In genomic region chr12:108393637-108394036, GRCm38 (mm10) we compare ENCODE assay signal across 8 mouse cellular contexts. TPM values are rescaled to one million over a fixed set of nuclear protein-coding genes. Genes with fewer than 3 reads are reported as not detected.
DNase-seq lines count a peak whose midpoint lies in the region; ATAC-seq and TF ChIP-seq lines count a peak whose summit lies in the region.

No protein-coding gene starts in this region.

- H3K9me3 ChIP-seq in intestine, postnatal 0 days (ENCODE audit: control insufficient read depth) = no peaks in the 10 kb centered on the region

- DNase-seq in right cerebral cortex, adult 18-20 months = peak; percentile 41
- no peak for DNase-seq in right cerebral cortex, postnatal 14 days
- DNase-seq in gastrocnemius, adult 8-10 months (ENCODE audit: low spot score in 2 of 2) = peak; percentile 84 to 89
- peak; percentile 94 for DNase-seq in lung, postnatal 10 days
- DNase-seq in urinary bladder, postnatal 4 days (ENCODE audit: low spot score in 2 of 2) = peak; percentile 84 to 89
- no peak for DNase-seq in right cerebral cortex, postnatal 36 days (ENCODE audit: low spot score in 2 of 2)

- no peak for ATAC-seq in intestine, postnatal 0 days
- no peak for ATAC-seq in activated CD4-positive, CD25-positive, alpha-beta regulatory T cell, adult 4 months

- no peak for TF ChIP-seq CTCF in intestine, postnatal 0 days (IDR thresholded peaks at IDR 0.05; ENCODE audit: low read depth)

- H3K4me1 ChIP-seq in intestine, postnatal 0 days (replicated peaks; ENCODE audit: control insufficient read depth, insufficient read depth, low read length) = 0 out of 2 replicates have a peak, but pooled peaks cover 3% of the 10 kb centered on the region

- 65% methylated on average over 4 of the region's 4 CpGs for WGBS in intestine, postnatal 0 days

- H3K4me3 ChIP-seq in intestine, postnatal 0 days (ENCODE audit: low read depth, low read length) = no peak overlapping the region

- no peaks in the 10 kb centered on the region for H3K36me3 ChIP-seq in intestine, postnatal 0 days (ENCODE audit: control insufficient read depth, insufficient read depth)

- no peaks in the 10 kb centered on the region for H3K27me3 ChIP-seq in intestine, postnatal 0 days (replicated peaks; ENCODE audit: control insufficient read depth, insufficient read depth, low read length)

- no peak overlapping the region for H3K9ac ChIP-seq in intestine, postnatal 0 days (ENCODE audit: low read depth, low read length)

- H3K4me2 ChIP-seq in intestine, postnatal 0 days (replicated peaks; ENCODE audit: low read depth) = no peak overlapping the region

- H3K27ac ChIP-seq in intestine, postnatal 0 days (ENCODE audit: low read depth, low read length) = peak overlapping the region; percentile 11; the same call in 1 of the 2 replicates

RNA-seq across cellular contexts. Expression of gene Eml1, which starts 22.9 kb away (rescaled TPM):
- total RNA-seq in gastrocnemius, adult 8-10 months (2022) = 100 to 1,000 TPM in 3 of 4 experiments, 10 to 100 TPM in 1; 92.6 to 123 (median 118) TPM
- 27.8 and 32.9 TPM in 2 replicates for polyA plus RNA-seq in intestine, postnatal 0 days (2015; fragmentation: Nextera tagmentation; extraction: Ambion mirVana)
- polyA plus RNA-seq in activated CD4-positive, CD25-positive, alpha-beta regulatory T cell, adult 4 months (2017; shearing (Covaris generic)) = under 1 TPM in 1 of 2 experiments, not detected in 1; 0.38 TPM

RNA-seq across cellular contexts. Expression of gene Cyp46a1, which starts 59.5 kb away (rescaled TPM):
- under 1 TPM; 0.13 to 0.44 (median 0.19) TPM for total RNA-seq in gastrocnemius, adult 8-10 months (2022)
- 0.85 and 0.86 TPM in 2 replicates for polyA plus RNA-seq in intestine, postnatal 0 days (2015; fragmentation: Nextera tagmentation; extraction: Ambion mirVana)
- polyA plus RNA-seq in activated CD4-positive, CD25-positive, alpha-beta regulatory T cell, adult 4 months (2017; shearing (Covaris generic)) = not detected

Comparison
In these comparisons a context has a peak if more than half of its experiments do, and no peak if none do; other contexts are left out.
1. DNase-seq: peak in right cerebral cortex, adult 18-20 months (single experiment), gastrocnemius, adult 8-10 months (2 of 2), lung, postnatal 10 days (single experiment) and urinary bladder, postnatal 4 days (2 of 2); none in right cerebral cortex, postnatal 14 days (single experiment) and right cerebral cortex, postnatal 36 days (0 of 2).
2. RNA of gene Eml1, which starts 22.9 kb away (polyA plus RNA-seq): 27.8 to 32.9 TPM in intestine, postnatal 0 days; 0.38 TPM in activated CD4-positive, CD25-positive, alpha-beta regulatory T cell, adult 4 months; every median in the first group is over 10 times any median in the second.